Mouse (Mus musculus) liver, adult 2 months (tissue): ENCODE measurements around the gene Htra1.

Experiments used
- CTCF ChIP-seq: fragments of 200-500 bp; IDR thresholded peaks from 2 replicates; pipeline ENCODE4 v1.5.1; 2011; ENCODE audit warnings: low read depth, low read length, control low read depth
- POLR2A ChIP-seq: fragments of 200-500 bp; IDR thresholded peaks from 2 replicates; pipeline ENCODE4 v1.6.1; 2011; ENCODE audit warnings: low read length, control low read depth; ENCODE audit not compliant: insufficient read depth; ENCODE audit errors: extremely low read depth

DNA sequence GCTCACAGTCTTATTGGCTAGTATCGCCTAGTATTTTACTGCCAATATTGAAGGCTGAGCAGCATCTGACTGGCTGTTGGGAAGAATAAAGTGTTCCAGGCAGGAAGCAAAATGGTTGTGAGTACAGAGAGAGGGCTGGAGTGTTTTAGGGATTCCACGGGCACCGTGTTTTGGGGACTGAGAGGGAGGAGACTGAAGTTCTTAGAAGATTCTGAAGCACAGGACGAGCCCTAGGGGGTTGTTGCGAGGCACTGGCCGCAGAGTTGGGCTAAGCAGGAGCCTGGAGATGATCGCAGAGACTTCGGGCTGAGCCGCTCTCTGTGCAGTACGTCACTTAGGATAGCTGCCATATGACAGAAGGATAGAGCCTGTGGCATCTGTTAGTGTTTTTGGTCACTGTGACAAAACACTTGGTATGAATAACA lies 18.3 kb downstream of the Htra1 start:
- TF ChIP-seq POLR2A (no peak), CTCF (no peak)
